Mouse (Mus musculus) bone marrow, adult 2 months (tissue): Measurements from ENCODE around the gene Rragd. TPM values are rescaled to one million over a fixed set of nuclear protein-coding genes. Genes with fewer than 3 reads are reported as not detected.
A peak's percentile ranks its signal among the peaks of the same experiment; 100 is the strongest.

ENCODE experiments used
- H3K27ac ChIP-seq: fragments of 200-500 bp; 2 replicates; pipeline ENCODE4 v1.5.1; 2012; ENCODE audit warnings: low read depth, mild to moderate bottlenecking, control low read depth, inconsistent platforms, low read length; ENCODE audit not compliant: control insufficient read depth, poor library complexity, insufficient read depth
- H3K4me1 ChIP-seq: fragments of 200-500 bp; 2 replicates; pipeline ENCODE4 v1.6.1; 2011; ENCODE audit warnings: low read length; ENCODE audit not compliant: control insufficient read depth, insufficient read depth
- H3K4me3 ChIP-seq: fragments of 200-500 bp; replicated peaks from 2 replicates; pipeline ENCODE3; 2011; ENCODE audit warnings: mild to moderate bottlenecking, low read depth, low read length, control low read depth; ENCODE audit not compliant: control insufficient read depth
- CTCF ChIP-seq: fragments of 200-500 bp; IDR thresholded peaks from 2 replicates; pipeline ENCODE4 v1.5.1; 2011; ENCODE audit warnings: low read length, control low read depth; ENCODE audit not compliant: control insufficient read depth, insufficient read depth
- POLR2A ChIP-seq: fragments of 200-500 bp; IDR thresholded peaks from 2 replicates; pipeline ENCODE4 v1.6.1; 2011; ENCODE audit warnings: low read depth, mild to moderate bottlenecking, control low read depth, low read length, borderline replicate concordance; ENCODE audit not compliant: control insufficient read depth
- WGBS: fragments of 180-500 bp; shearing (Covaris S2); methylation state at CpG from one replicate; pipeline ENCODE4 v1.1.7; 2018; 5-methylcytosine and 5-hydroxymethylcytosine counted together
- polyA plus RNA-seq: library from polyadenylated mRNA; stranded (reverse); fragments of >200 nt; gene quantifications from 2 replicates; pipeline ENCODE4 v1.2.4, GENCODE M21; 2011; ENCODE audit warnings: low replicate concordance; ENCODE audit not compliant: missing spikeins, insufficient read depth, insufficient read length

The Rragd gene
- polyA plus RNA-seq, 1 experiment = 7.8 TPM

- TF ChIP-seq CTCF = no peak
- no peak for TF ChIP-seq POLR2A
- 91% methylated on average over 1 of the region's 1 CpGs for WGBS
- no peak overlapping the region for H3K4me3 ChIP-seq
These were observed 27.2 kb downstream of the Rragd start for GRCm38 (mm10) chr4:33010078-33010477.

GRCm38 (mm10) chr4:33012484-33012883 is 29.6 kb downstream of the Rragd start:
- WGBS = 81% methylated on average over 4 of the region's 4 CpGs
- no peak overlapping the region for H3K4me3 ChIP-seq
- H3K4me1 ChIP-seq = no peaks in the 10 kb centered on the region
- H3K27ac ChIP-seq = no peak overlapping the region
- TF ChIP-seq POLR2A (no peak), CTCF (no peak)

More at GRCm38 (mm10) chr4:33010078-33010477, 27.2 kb downstream of the Rragd start:
- no peaks in the 10 kb centered on the region for H3K4me1 ChIP-seq
- H3K27ac ChIP-seq = no peak overlapping the region

GRCm38 (mm10) chr4:33018361-33018999 is 35.6 kb downstream of the Rragd start:
- peaks cover 1% of the 10 kb centered on the region; the same call in 1 of the 2 replicates for H3K4me1 ChIP-seq
- WGBS = 30% methylated on average over 9 of the region's 9 CpGs
- no peak overlapping the region for H3K4me3 ChIP-seq
- no peak overlapping the region for H3K27ac ChIP-seq
- TF ChIP-seq CTCF = peak; percentile 99
- no peak for TF ChIP-seq POLR2A

GRCm38 (mm10) chr4:33024420-33024819 is 41.6 kb downstream of the Rragd start:
- no peak for TF ChIP-seq CTCF
- TF ChIP-seq POLR2A = no peak
- Histone ChIP-seq H3K4me3 (no peak overlapping the region), H3K27ac (no peak overlapping the region), H3K4me1 (peaks cover 1% of the 10 kb centered on the region; the same call in 1 of the 2 replicates)
- WGBS = 72% methylated on average over 8 of the region's 8 CpGs

GRCm38 (mm10) chr4:33029104-33029503 is 46.3 kb downstream of the Rragd start:
- H3K4me1 ChIP-seq = no peaks in the 10 kb centered on the region; the same call in 1 of the 2 replicates
- no peak for TF ChIP-seq CTCF
- no peak for TF ChIP-seq POLR2A
- H3K27ac ChIP-seq = no peak overlapping the region
- 83% methylated on average over 7 of the region's 7 CpGs for WGBS
- H3K4me3 ChIP-seq = no peak overlapping the region

- H3K27ac ChIP-seq = peak overlapping the region; percentile 97
- 11% methylated on average over 55 of the region's 55 CpGs for WGBS
- TF ChIP-seq POLR2A = no peak
- TF ChIP-seq CTCF = no peak
- H3K4me3 ChIP-seq = peak overlapping the region; percentile 90
- H3K4me1 ChIP-seq = no peaks in the 10 kb centered on the region; the same call in 1 of the 2 replicates
These were observed 47.7 kb downstream of the Rragd start for GRCm38 (mm10) chr4:33030264-33031194.

GRCm38 (mm10) chr4:33031195-33031960 is 48.5 kb downstream of the Rragd start, which contains the start of gene Ube2j1:
Ube2j1 (plus strand) TSS chr4:33031416.
- TF ChIP-seq POLR2A (peak; percentile 87; the same call in 1 of the 2 replicates), CTCF (no peak)
- WGBS = under 1% methylated on average over 113 of the region's 123 CpGs
- Histone ChIP-seq H3K27ac (peak within 1 kb of the TSS; percentile 97), H3K4me3 (peak within 1 kb of the TSS; percentile 100), H3K4me1 (no peaks in the 10 kb centered on the region; the same call in 1 of the 2 replicates)

- TF ChIP-seq CTCF = no peak
- no peak for TF ChIP-seq POLR2A
- no peaks in the 10 kb centered on the region; the same call in 1 of the 2 replicates for H3K4me1 ChIP-seq
- no peak overlapping the region for H3K27ac ChIP-seq
- WGBS = 32% methylated on average over 4 of the region's 4 CpGs
- peak overlapping the region; percentile 100 for H3K4me3 ChIP-seq
These were observed 49.2 kb downstream of the Rragd start for GRCm38 (mm10) chr4:33032045-33032444.
